Comparison of ENCODE assay signal across 8 mouse cellular contexts in the genomic region with DNA sequence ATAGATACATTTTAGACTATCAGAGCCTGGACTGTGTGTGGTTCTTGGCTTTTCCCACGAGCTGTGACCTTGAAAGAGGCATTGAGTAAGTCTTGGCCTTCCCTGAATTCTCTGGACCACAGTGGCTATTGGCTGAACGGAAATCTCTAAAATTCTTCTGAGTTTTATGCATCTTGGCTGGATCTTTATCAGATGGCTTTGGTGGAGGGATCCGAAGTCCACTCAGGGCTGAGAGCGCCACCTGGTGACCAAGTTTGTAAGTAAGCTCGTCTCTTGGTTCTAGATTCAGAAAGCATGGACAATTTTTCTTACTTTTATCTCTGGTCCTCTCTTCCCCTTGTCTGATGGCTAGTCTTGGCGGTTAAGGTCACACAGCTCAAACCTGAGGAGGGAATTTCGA. TPM values are rescaled to one million over a fixed set of nuclear protein-coding genes. Genes with fewer than 3 reads are reported as not detected.
DNase-seq lines count a peak whose midpoint lies in the region; ATAC-seq and TF ChIP-seq lines count a peak whose summit lies in the region.

No protein-coding gene starts in this region.

- DNase-seq in 416B (ENCODE audit: low read depth) (peak; percentile 90), ES-CJ7 (ENCODE audit: low read depth, low spot score) (peak; percentile 88)
- peak; percentile 54 for DNase-seq in cerebellum, adult 11 months
- peak; percentile 80 for DNase-seq in gastrocnemius, adult 2 months
- DNase-seq in layer of hippocampus, adult 11-12 months (ENCODE audit: low spot score) = peak; percentile 78
- DNase-seq in lung, postnatal 25 days (ENCODE audit: low spot score) = peak; percentile 76
- DNase-seq in skeletal muscle tissue, adult 2 months (ENCODE audit: low read depth, low spot score) = peak; percentile 60

- H3K4me3 ChIP-seq in gastrocnemius, adult 2 months = no peak overlapping the region
- H3K4me3 ChIP-seq in forebrain, embryonic 16.5 days (replicated peaks; ENCODE audit: low read length) = no peak overlapping the region

- H3K36me3 ChIP-seq in forebrain, embryonic 16.5 days (ENCODE audit: control insufficient read depth, insufficient read depth) = no peaks in the 10 kb centered on the region

- H3K4me2 ChIP-seq in forebrain, embryonic 16.5 days (ENCODE audit: low read length) = no peak overlapping the region

- H3K4me1 ChIP-seq in forebrain, embryonic 16.5 days (replicated peaks; ENCODE audit: control insufficient read depth, insufficient read depth, low read length) = no peaks in the 10 kb centered on the region

- TF ChIP-seq CTCF in gastrocnemius, adult 2 months (IDR thresholded peaks at IDR 0.05) = peak; percentile 78

- no peak overlapping the region for H3K9ac ChIP-seq in forebrain, embryonic 16.5 days (replicated peaks; ENCODE audit: low read depth, low read length)

- intact Hi-C loops in gastrocnemius, adult 2 months (cut with DNase I) = loop anchor here (5.0 kb wide), 4 partner anchors 82 to 188 kb away; partner anchors contain the start of genes Rfc5 and Suds3

- no peaks in the 10 kb centered on the region for H3K27me3 ChIP-seq in forebrain, embryonic 16.5 days (replicated peaks; ENCODE audit: control insufficient read depth, insufficient read depth, low read length)

- 79% methylated on average over 7 of the region's 7 CpGs for WGBS in forebrain, embryonic 16.5 days

- ATAC-seq in forebrain, embryonic 16.5 days = no peak

- H3K27ac ChIP-seq in gastrocnemius, adult 2 months = peak overlapping the region; percentile 57
- H3K27ac ChIP-seq in forebrain, embryonic 16.5 days (ENCODE audit: low read length) = no peak overlapping the region

- peaks cover 4% of the 10 kb centered on the region; the same call in 1 of the 2 replicates for H3K9me3 ChIP-seq in forebrain, embryonic 16.5 days (ENCODE audit: control insufficient read depth, low read length)

RNA-seq across cellular contexts. Expression of gene Vsig10, which starts 13.9 kb away (rescaled TPM):
- total RNA-seq in gastrocnemius, adult 2 months (2021) = 1 to 10 TPM; 5.2 to 5.3 TPM
- polyA plus RNA-seq in forebrain, embryonic 16.5 days (2015; fragmentation: Nextera tagmentation; extraction: Ambion mirVana) = 1.5 and 2.1 TPM in 2 replicates

RNA-seq across cellular contexts. Expression of gene Pebp1, which starts 17.5 kb away (rescaled TPM):
- 100 to 1,000 TPM; 333 to 344 TPM for total RNA-seq in gastrocnemius, adult 2 months (2021)
- polyA plus RNA-seq in forebrain, embryonic 16.5 days (2015; fragmentation: Nextera tagmentation; extraction: Ambion mirVana) = 1,113 and 1,180 TPM in 2 replicates

RNA-seq across cellular contexts. Expression of gene Wsb2, which starts 52.2 kb away (rescaled TPM):
- 10 to 100 TPM; 88.0 to 97.7 TPM for total RNA-seq in gastrocnemius, adult 2 months (2021)
- 216 and 227 TPM in 2 replicates for polyA plus RNA-seq in forebrain, embryonic 16.5 days (2015; fragmentation: Nextera tagmentation; extraction: Ambion mirVana)
